Mouse (Mus musculus) ES-E14 (cell line): ENCODE measurements around the gene 4933424G06Rik.

Experiments
- CHD2 ChIP-seq: IDR thresholded peaks from 2 replicates; pipeline ENCODE4 v1.6.1; 2014; ENCODE audit warnings: mild to moderate bottlenecking, low read depth, low read length, inconsistent platforms
- HCFC1 ChIP-seq: IDR thresholded peaks from 2 replicates; pipeline ENCODE4 v1.6.1; 2012; ENCODE audit warnings: low read length, inconsistent platforms, borderline replicate concordance; ENCODE audit not compliant: insufficient read depth

GRCm38 (mm10) chr1:36806181-36806905 is 96.4 kb downstream of the 4933424G06Rik start:
- TF ChIP-seq CHD2 (no peak), HCFC1 (no peak)
